Mouse (Mus musculus) liver, postnatal 0 days (tissue): ENCODE measurements around the gene Lrp3. TPM values are rescaled to one million over a fixed set of nuclear protein-coding genes. Genes with fewer than 3 reads are reported as not detected.

Experiments
- ATAC-seq: fragments of 200-750 bp; cut with Nextera tagmentation; 2 replicates; pipeline ENCODE4 v1.8.0; 2017; ENCODE audit warnings: mild to moderate bottlenecking, moderate library complexity
- DNase-seq: peaks from one replicate; pipeline ENCODE4 v3.0.0-alpha.2; 2016
- H3K27ac ChIP-seq: fragments of 300-500 bp; sonication (generic); 2 replicates; pipeline ENCODE4 v1.5.1; 2014; ENCODE audit warnings: antibody characterized with exemption, moderate library complexity, mild to moderate bottlenecking, low read depth
- H3K27me3 ChIP-seq: fragments of 300-500 bp; sonication (generic); 2 replicates; pipeline ENCODE4 v1.6.1; 2014; ENCODE audit warnings: low read length, control low read depth, mixed read lengths; ENCODE audit not compliant: insufficient read depth
- H3K36me3 ChIP-seq: fragments of 300-500 bp; sonication (generic); replicated peaks from 2 replicates; pipeline ENCODE4 v1.6.1; 2014; ENCODE audit warnings: mild to moderate bottlenecking, control low read depth, low read length, moderate library complexity, mixed read lengths; ENCODE audit not compliant: insufficient read depth
- H3K4me1 ChIP-seq: fragments of 300-500 bp; sonication (generic); 2 replicates; pipeline ENCODE4 v1.6.1; 2014; ENCODE audit warnings: antibody characterized with exemption, mild to moderate bottlenecking, control low read depth; ENCODE audit not compliant: insufficient read depth
- H3K4me2 ChIP-seq: fragments of 300-500 bp; sonication (generic); 2 replicates; pipeline ENCODE4 v1.6.1; 2014; ENCODE audit warnings: low read depth, mild to moderate bottlenecking, low read length, moderate library complexity, mixed read lengths
- H3K4me3 ChIP-seq: fragments of 300-500 bp; sonication (generic); 2 replicates; pipeline ENCODE4 v1.5.1; 2014; ENCODE audit warnings: low read depth, low read length
- H3K9ac ChIP-seq: fragments of 300-500 bp; sonication (generic); replicated peaks from 2 replicates; pipeline ENCODE4 v1.6.1; 2014; ENCODE audit warnings: mild to moderate bottlenecking, moderate library complexity
- H3K9me3 ChIP-seq: fragments of 300-500 bp; sonication (generic); 2 replicates; pipeline ENCODE4 v1.6.1; 2016; ENCODE audit warnings: mild to moderate bottlenecking, control low read depth, low read length, mixed read lengths
- CTCF ChIP-seq: sonication (generic); IDR thresholded peaks from 2 replicates; pipeline ENCODE4 v1.5.1; 2016; ENCODE audit warnings: antibody characterized with exemption, low read depth
- EP300 ChIP-seq: IDR thresholded peaks from 2 replicates; pipeline ENCODE4 v1.6.1; 2016; ENCODE audit warnings: antibody characterized with exemption, low read depth, mild to moderate bottlenecking
- WGBS: fragments of 180-500 bp; shearing (Covaris S2); extraction: QIAGEN DNeasy Blood & Tissue Kit; methylation state at CpG from one replicate; pipeline ENCODE4 v1.1.7; 2014; ENCODE audit not compliant: insufficient replicate concordance; 5-methylcytosine and 5-hydroxymethylcytosine counted together
- polyA plus RNA-seq: library from polyadenylated mRNA; unstranded; fragments of >200 nt; fragmentation: Nextera tagmentation; extraction: Ambion mirVana; gene quantifications from 2 replicates; pipeline ENCODE4 v1.2.1, GENCODE M21; 2015

Gene Lrp3
- polyA plus RNA-seq, 1 experiment from 2014 or later = 0.61 TPM

GRCm38 (mm10) chr7:35176412-35177381 is 38.6 kb downstream of the Lrp3 start:
- Histone ChIP-seq H3K27ac (no peak overlapping the region), H3K9me3 (no peaks in the 10 kb centered on the region), H3K36me3 (no peaks in the 10 kb centered on the region), H3K27me3 (no peaks in the 10 kb centered on the region), H3K4me3 (no peak overlapping the region), H3K4me1 (no peaks in the 10 kb centered on the region; the same call in 1 of the 2 replicates), H3K4me2 (no peak overlapping the region), H3K9ac (no peak overlapping the region)
- no peak for ATAC-seq
- WGBS = 47% methylated on average over 18 of the region's 18 CpGs
- TF ChIP-seq EP300 = no peak
- peak; percentile 61 for TF ChIP-seq CTCF
- DNase-seq = no peak

- no peak for DNase-seq
- Histone ChIP-seq H3K27ac (no peak overlapping the region), H3K4me3 (no peak overlapping the region), H3K9ac (no peak overlapping the region), H3K36me3 (no peaks in the 10 kb centered on the region), H3K27me3 (no peaks in the 10 kb centered on the region), H3K9me3 (no peaks in the 10 kb centered on the region), H3K4me2 (no peak overlapping the region), H3K4me1 (peaks cover 2% of the 10 kb centered on the region; the same call in 1 of the 2 replicates)
- WGBS = 44% methylated on average over 4 of the region's 4 CpGs
- TF ChIP-seq CTCF = no peak
- no peak for TF ChIP-seq EP300
- ATAC-seq = no peak
Measured at GRCm38 (mm10) chr7:35175533-35175932, 39.8 kb downstream of the Lrp3 start.

DNA sequence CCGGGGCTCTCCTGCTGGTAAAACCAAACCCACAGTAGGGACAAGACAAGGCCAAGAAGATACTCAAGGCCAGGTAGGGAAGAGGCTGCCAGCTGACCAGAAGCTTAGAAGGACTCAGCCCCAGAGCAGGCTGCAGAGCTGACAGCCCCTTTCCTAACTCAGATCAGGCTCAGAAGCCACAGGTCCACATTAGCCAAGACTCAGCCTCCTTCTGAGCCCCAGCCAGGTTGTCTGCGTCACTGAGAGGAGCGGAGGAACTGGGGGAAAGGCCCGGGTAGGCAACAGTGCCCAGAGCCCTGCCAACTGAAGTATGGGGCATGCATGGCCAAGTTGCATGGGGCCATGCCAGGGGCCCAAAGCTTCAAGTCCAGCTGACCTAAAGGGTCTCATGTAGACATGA is 42.8 kb downstream of the Lrp3 start:
- Histone ChIP-seq H3K9me3 (no peaks in the 10 kb centered on the region), H3K36me3 (no peaks in the 10 kb centered on the region), H3K4me1 (peaks cover 7% of the 10 kb centered on the region), H3K4me2 (no peak overlapping the region), H3K4me3 (no peak overlapping the region), H3K27ac (no peak overlapping the region), H3K27me3 (no peaks in the 10 kb centered on the region), H3K9ac (no peak overlapping the region)
- ATAC-seq (no peak), DNase-seq (no peak)
- TF ChIP-seq CTCF (no peak), EP300 (no peak)
- 70% methylated on average over 4 of the region's 4 CpGs for WGBS

DNA sequence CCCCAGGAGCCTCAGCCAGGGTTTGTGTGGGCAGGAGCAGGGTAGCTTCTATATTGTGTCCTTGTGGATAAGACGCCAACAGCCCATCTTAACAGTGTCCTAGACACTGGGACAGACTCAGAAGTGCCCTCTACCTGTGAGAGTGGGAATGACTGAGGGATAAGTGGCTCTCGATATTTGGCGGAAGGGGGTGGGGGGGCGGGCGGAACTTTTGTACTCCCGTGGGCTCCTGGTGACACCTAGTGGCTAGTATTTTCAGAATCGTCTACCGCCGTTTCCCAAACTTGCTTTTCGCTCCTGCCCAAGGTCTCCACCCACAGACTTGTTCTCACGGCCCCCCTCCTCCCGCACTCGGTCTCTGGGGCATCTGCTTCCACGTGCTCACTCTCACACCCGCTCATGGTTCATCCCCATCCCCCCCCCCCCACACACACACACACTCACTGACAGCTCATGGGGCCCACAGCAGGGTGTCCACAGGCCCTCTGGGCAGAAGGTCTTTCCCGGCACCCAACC is 43.4 kb downstream of the Lrp3 start:
- peak; percentile 80 for DNase-seq
- Histone ChIP-seq H3K36me3 (no peaks in the 10 kb centered on the region), H3K27ac (no peak overlapping the region), H3K4me2 (no peak overlapping the region), H3K9ac (no peak overlapping the region), H3K27me3 (no peaks in the 10 kb centered on the region), H3K4me1 (peaks cover 9% of the 10 kb centered on the region), H3K9me3 (no peaks in the 10 kb centered on the region), H3K4me3 (no peak overlapping the region)
- ATAC-seq = peak; percentile 66
- WGBS = 3% methylated on average over 16 of the region's 16 CpGs
- TF ChIP-seq EP300 (no peak), CTCF (peak; percentile 81)

DNA sequence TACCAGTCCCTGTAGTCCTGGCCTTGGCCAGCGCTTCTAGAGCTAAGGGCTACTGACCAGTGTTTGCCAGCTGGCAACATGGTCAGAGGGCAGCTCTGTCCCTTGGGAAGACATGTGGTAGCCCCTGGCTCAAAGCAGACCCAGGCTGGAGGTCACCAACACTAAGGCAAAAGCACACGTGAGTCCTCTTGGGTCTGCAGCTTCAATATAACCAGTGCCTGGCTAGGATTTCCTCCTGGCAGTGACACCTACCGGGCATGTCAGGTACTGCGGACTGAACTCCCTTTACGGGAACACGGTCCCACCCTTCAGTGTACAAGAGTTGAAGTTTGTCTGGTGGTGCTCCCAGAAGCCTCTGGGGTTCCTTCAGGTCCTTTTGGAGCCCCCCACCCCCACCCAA is 46.0 kb downstream of the Lrp3 start:
- TF ChIP-seq CTCF (peak; percentile 94), EP300 (no peak)
- Histone ChIP-seq H3K4me3 (no peak overlapping the region), H3K27me3 (no peaks in the 10 kb centered on the region), H3K9me3 (no peaks in the 10 kb centered on the region), H3K9ac (no peak overlapping the region), H3K4me2 (no peak overlapping the region), H3K36me3 (no peaks in the 10 kb centered on the region), H3K27ac (no peak overlapping the region), H3K4me1 (peaks cover 18% of the 10 kb centered on the region)
- 10% methylated on average over 6 of the region's 6 CpGs for WGBS
- ATAC-seq (peak; percentile 62), DNase-seq (peak; percentile 88)

GRCm38 (mm10) chr7:35167925-35168324 is 47.4 kb downstream of the Lrp3 start:
- H3K4me3 ChIP-seq = no peak overlapping the region
- no peaks in the 10 kb centered on the region for H3K9me3 ChIP-seq
- H3K4me2 ChIP-seq = no peak overlapping the region
- no peaks in the 10 kb centered on the region for H3K36me3 ChIP-seq
- TF ChIP-seq EP300 (peak; percentile 72; the same call in 1 of the 2 replicates), CTCF (no peak)
- DNase-seq (peak; percentile 48), ATAC-seq (peak; percentile 51)
- H3K27ac ChIP-seq = peak overlapping the region; percentile 48
- 45% methylated on average over 2 of the region's 2 CpGs for WGBS
- peaks cover 18% of the 10 kb centered on the region for H3K4me1 ChIP-seq
- H3K9ac ChIP-seq = no peak overlapping the region
- no peaks in the 10 kb centered on the region for H3K27me3 ChIP-seq
